Mouse (Mus musculus) intestine, embryonic 16.5 days (tissue): ENCODE results near the gene Shisa8. TPM values are rescaled to one million over a fixed set of nuclear protein-coding genes. Genes with fewer than 3 reads are reported as not detected.

Experiments
- ATAC-seq: fragments of 200-750 bp; cut with Nextera tagmentation; 2 replicates; pipeline ENCODE4 v1.8.0; 2017; ENCODE audit warnings: moderate TSS enrichment, moderate library complexity
- H3K27ac ChIP-seq: fragments of 300-500 bp; sonication (generic); 2 replicates; pipeline ENCODE4 v1.5.1; 2014; ENCODE audit warnings: mild to moderate bottlenecking, low read length
- H3K27me3 ChIP-seq: fragments of 300-500 bp; sonication (generic); replicated peaks from 2 replicates; pipeline ENCODE4 v1.6.1; 2014; ENCODE audit warnings: low read length, control low read depth, mixed read lengths; ENCODE audit not compliant: control insufficient read depth, insufficient read depth
- H3K36me3 ChIP-seq: fragments of 300-500 bp; sonication (generic); 2 replicates; pipeline ENCODE4 v1.6.1; 2014; ENCODE audit warnings: low read length, control low read depth; ENCODE audit not compliant: control insufficient read depth, insufficient read depth
- H3K4me1 ChIP-seq: fragments of 300-500 bp; sonication (generic); 2 replicates; pipeline ENCODE4 v1.6.1; 2014; ENCODE audit warnings: low read length, control low read depth, mixed read lengths; ENCODE audit not compliant: control insufficient read depth, insufficient read depth
- H3K4me2 ChIP-seq: fragments of 300-500 bp; sonication (generic); 2 replicates; pipeline ENCODE4 v1.6.1; 2014; ENCODE audit warnings: low read depth, low read length, control low read depth
- H3K4me3 ChIP-seq: fragments of 300-500 bp; sonication (generic); 2 replicates; pipeline ENCODE4 v1.5.1; 2014; ENCODE audit warnings: mild to moderate bottlenecking, low read length
- H3K9ac ChIP-seq: fragments of 300-500 bp; sonication (generic); 2 replicates; pipeline ENCODE4 v1.6.1; 2014; ENCODE audit warnings: low read depth, low read length
- H3K9me3 ChIP-seq: fragments of 300-500 bp; sonication (generic); 2 replicates; pipeline ENCODE4 v1.6.1; 2016; ENCODE audit warnings: low read length, control low read depth; ENCODE audit not compliant: control insufficient read depth
- WGBS: fragments of 180-500 bp; shearing (Covaris S2); extraction: QIAGEN DNeasy Blood & Tissue Kit; methylation state at CpG from one replicate; pipeline ENCODE4 v1.1.7; 2014; 5-methylcytosine and 5-hydroxymethylcytosine counted together
- polyA plus RNA-seq: library from polyadenylated mRNA; unstranded; fragments of >200 nt; fragmentation: Nextera tagmentation; extraction: Ambion mirVana; gene quantifications from 2 replicates; pipeline ENCODE4 v1.2.1, GENCODE M21; 2015

Shisa8 gene
- polyA plus RNA-seq, 1 experiment from 2014 or later, result 0.09 TPM

DNA sequence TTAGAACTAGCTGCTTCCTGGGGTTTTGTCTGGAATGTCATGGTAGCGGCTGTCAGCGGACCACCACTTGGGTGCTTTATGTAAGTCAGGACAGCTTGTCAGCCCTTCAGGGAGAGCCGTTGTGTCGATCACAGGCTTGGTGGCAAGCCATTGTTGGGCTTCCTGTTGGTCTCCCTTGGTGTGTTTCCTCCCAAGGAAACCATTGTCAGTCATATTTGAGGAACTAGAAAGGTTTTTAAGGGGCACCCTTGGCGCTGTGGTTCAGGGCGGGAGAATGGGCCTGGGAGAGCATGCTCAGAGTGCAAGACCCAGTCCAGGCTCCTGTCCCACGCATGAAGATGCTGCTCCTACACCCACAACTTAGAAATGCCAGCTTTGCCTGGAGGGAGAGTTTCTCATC, 14.3 kb downstream of the Shisa8 start:
- ATAC-seq, result no peak
- Histone ChIP-seq H3K9ac (no peak overlapping the region), H3K4me3 (no peak overlapping the region), H3K4me1 (no peaks in the 10 kb centered on the region), H3K27ac (no peak overlapping the region), H3K9me3 (no peaks in the 10 kb centered on the region), H3K36me3 (peaks cover 67% of the 10 kb centered on the region), H3K4me2 (no peak overlapping the region), H3K27me3 (no peaks in the 10 kb centered on the region)
- 90% methylated on average over 7 of the region's 7 CpGs for WGBS

DNA sequence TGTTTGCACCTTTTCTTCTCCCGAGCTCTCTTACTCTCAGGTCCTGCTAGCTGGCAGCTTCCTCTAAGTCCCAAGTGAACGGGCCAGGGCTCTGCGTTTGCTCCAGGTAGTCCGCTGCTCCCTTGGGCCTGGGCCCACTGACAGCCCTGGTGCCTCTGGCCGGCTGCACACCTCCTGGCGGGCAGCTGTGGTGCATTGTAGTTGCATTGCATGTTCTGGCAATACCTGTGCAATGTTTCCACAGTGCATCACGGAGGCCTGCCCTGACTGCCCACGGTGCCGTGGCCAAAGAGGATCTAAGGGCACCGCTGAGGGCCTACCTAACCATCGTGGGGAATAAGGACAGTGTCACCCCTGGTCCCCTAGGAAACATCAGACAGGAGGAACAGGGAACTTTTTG, 14.7 kb downstream of the Shisa8 start:
- Histone ChIP-seq H3K27me3 (no peaks in the 10 kb centered on the region), H3K4me3 (no peak overlapping the region), H3K9me3 (no peaks in the 10 kb centered on the region), H3K36me3 (peaks cover 64% of the 10 kb centered on the region), H3K9ac (no peak overlapping the region), H3K4me2 (no peak overlapping the region), H3K4me1 (no peaks in the 10 kb centered on the region), H3K27ac (no peak overlapping the region)
- WGBS, result 92% methylated on average over 11 of the region's 11 CpGs
- no peak for ATAC-seq

DNA sequence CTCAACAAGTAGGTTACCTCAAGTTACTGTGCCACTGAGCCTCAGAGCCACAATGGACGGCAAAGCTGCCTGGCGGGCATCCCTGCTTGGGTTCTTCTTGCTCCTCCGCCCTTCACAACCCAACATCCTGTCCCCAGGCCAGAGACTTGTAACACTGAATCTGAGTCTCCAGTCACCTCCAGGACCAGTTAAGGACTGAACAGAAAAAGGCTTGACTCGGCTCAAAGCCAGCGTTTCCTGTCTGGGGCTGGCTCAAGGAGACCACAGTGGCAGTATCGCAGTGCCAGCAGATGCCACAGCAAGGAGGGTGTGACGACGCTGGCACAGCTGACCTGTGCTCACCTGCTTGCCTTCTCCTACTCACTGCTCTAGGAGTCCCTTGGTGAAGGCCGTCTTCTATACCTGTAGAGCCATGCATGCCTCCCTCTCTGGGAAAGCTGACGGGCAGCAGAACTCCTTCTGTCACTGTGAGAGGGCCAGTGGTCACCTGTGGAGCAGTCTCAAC, 15.3 kb downstream of the Shisa8 start:
- ATAC-seq, result no peak
- WGBS, result 90% methylated on average over 10 of the region's 10 CpGs

DNA sequence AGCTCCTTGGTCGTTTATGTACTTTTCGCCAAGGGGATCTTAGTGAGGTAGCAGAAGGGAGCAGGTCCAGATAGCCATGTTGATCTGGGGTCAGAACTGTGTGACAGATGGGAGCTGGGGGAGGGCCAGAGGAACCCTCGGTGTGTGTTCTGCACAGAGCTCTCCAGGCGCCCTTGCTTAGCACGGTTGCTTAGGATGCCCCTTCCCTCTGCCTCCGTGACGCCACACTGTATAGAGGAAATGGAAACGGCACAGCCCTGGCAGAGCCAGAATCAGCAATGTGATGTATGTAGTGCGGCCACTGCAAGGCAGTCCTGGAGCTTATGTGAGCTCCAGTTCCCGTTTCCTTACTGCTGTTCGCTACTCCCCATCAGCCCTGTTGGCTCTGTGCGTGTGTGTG, 16.3 kb downstream of the Shisa8 start:
- Histone ChIP-seq H3K9ac (no peak overlapping the region), H3K27me3 (no peaks in the 10 kb centered on the region), H3K4me1 (no peaks in the 10 kb centered on the region), H3K9me3 (no peaks in the 10 kb centered on the region), H3K4me3 (no peak overlapping the region), H3K27ac (no peak overlapping the region), H3K36me3 (peaks cover 69% of the 10 kb centered on the region), H3K4me2 (no peak overlapping the region)
- no peak for ATAC-seq
- WGBS, result 85% methylated on average over 12 of the region's 12 CpGs

More for the DNA sequence above, 15.3 kb downstream of the Shisa8 start:
- Histone ChIP-seq H3K9me3 (no peaks in the 10 kb centered on the region), H3K4me2 (no peak overlapping the region), H3K27me3 (no peaks in the 10 kb centered on the region), H3K36me3 (peaks cover 66% of the 10 kb centered on the region), H3K4me1 (no peaks in the 10 kb centered on the region), H3K4me3 (no peak overlapping the region), H3K27ac (no peak overlapping the region), H3K9ac (no peak overlapping the region)

DNA sequence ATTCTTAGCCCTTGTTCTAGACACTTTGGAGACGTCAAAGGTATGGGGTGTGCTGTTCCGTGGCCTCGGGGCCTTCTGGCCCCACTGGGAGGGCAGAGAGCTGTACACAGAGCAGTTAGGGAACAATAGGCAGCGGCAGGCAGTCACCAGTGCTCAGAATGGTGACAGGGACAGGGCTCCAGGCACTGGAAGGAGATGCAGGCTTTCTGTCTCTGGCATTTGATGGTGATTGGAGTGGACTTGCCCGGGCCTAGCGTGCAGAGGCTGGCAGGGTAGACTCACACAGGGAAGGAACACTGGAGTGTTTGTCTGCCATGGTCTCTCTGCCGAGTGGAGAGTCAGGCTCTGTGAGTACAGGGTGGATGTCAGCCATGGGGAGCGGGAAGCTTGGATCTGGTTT, 20.0 kb downstream of the Shisa8 start:
- no peak overlapping the region for H3K4me3 ChIP-seq
- H3K27me3 ChIP-seq, result no peaks in the 10 kb centered on the region
- H3K4me2 ChIP-seq, result no peak overlapping the region

DNA sequence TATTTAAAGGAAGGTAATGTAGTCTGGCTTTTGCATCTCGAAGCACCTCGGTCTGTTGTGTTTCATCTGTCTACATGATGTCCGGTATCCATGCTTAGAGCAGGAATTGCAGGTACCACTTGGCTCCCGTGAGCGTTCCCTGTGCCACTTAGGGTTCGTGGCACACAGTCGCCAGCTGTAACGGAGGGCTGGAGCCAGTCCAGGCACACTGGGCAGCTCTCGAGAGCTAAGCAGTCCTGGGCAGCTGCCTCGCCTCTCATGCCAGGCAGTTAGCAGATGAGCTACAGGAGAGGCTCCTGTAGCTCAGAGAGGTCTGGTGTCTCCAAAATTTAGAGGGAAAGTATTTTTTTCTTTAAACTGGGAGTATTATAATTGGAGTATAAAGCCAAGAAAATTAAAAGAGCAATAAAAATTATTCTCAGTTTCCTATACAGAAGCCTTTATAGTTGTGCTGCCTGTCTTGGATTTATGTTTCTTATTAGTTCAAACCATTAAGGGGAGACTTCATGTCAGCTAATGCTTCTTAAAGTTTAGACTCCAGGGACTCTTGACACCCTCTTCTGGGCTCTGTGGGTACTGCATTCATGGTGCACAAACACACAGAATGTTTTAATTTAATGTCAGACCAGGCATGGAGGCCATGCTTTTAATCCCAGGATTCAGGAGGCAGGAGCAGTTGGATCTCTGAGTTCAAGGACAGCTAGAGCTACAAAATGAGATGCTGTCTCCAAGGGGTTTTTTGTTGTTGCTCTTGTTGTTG, 24.0 kb downstream of the Shisa8 start:
- Histone ChIP-seq H3K9me3 (no peaks in the 10 kb centered on the region), H3K36me3 (peaks cover 46% of the 10 kb centered on the region), H3K4me2 (no peak overlapping the region), H3K4me3 (no peak overlapping the region), H3K27ac (no peak overlapping the region), H3K4me1 (no peaks in the 10 kb centered on the region), H3K9ac (no peak overlapping the region), H3K27me3 (no peaks in the 10 kb centered on the region)
- WGBS, result 97% methylated on average over 10 of the region's 10 CpGs
- ATAC-seq, result no peak

More for the DNA sequence above, 20.0 kb downstream of the Shisa8 start:
- Histone ChIP-seq H3K9ac (no peak overlapping the region), H3K36me3 (peaks cover 52% of the 10 kb centered on the region), H3K4me1 (no peaks in the 10 kb centered on the region), H3K27ac (no peak overlapping the region), H3K9me3 (no peaks in the 10 kb centered on the region)
- WGBS, result 88% methylated on average over 8 of the region's 8 CpGs
- no peak for ATAC-seq

DNA sequence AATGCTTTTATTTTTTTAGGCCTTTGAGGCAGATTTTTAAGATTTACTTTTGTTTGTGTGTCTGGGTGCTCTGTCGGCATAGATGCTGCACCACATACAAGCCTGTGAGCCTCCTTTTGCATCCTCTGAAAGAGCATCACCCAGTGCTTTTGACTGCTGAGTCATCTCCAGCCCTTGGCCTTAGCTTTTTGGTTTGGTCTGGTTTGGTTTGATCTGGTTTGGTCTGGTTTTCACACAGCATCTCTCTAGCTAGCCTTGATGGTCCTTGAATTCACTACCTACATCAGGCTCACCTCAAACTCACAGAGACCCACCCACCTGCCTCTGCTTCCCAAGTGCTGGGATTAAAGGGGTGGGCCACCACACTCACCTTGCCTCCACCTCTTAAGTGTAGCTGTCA, 24.7 kb downstream of the Shisa8 start:
- no peak overlapping the region for H3K4me3 ChIP-seq
- ATAC-seq, result no peak
- H3K9ac ChIP-seq, result no peak overlapping the region
- no peak overlapping the region for H3K4me2 ChIP-seq
- WGBS, result 83% methylated on average over 1 of the region's 1 CpGs
- no peak overlapping the region for H3K27ac ChIP-seq
- no peaks in the 10 kb centered on the region for H3K4me1 ChIP-seq
- H3K9me3 ChIP-seq, result no peaks in the 10 kb centered on the region
- no peaks in the 10 kb centered on the region for H3K27me3 ChIP-seq
- peaks cover 42% of the 10 kb centered on the region for H3K36me3 ChIP-seq

DNA sequence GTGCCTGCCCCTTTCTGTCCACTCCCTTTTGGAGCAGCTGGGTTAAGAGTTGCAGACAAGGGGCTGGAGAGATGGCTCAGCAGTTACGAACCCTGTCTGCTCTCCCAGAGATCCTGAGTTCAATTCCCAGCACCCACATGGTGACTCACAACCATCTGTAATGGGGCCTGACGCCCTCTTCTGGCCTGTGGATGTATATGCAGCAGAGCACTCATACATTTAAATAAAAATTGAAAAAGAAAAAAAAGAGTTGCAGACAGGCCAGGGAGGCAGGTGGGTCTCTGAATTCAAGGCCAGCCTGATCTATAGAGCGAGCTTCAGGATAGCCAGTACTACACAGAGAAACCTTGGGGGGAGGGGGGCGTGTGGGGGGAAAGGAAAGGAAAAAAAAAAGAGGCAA, 25.2 kb downstream of the Shisa8 start:
- Histone ChIP-seq H3K36me3 (peaks cover 39% of the 10 kb centered on the region), H3K9ac (no peak overlapping the region), H3K4me3 (no peak overlapping the region), H3K4me2 (no peak overlapping the region), H3K27me3 (no peaks in the 10 kb centered on the region), H3K4me1 (no peaks in the 10 kb centered on the region), H3K9me3 (no peaks in the 10 kb centered on the region), H3K27ac (no peak overlapping the region)
- ATAC-seq, result no peak
- WGBS, result 84% methylated on average over 4 of the region's 4 CpGs

DNA sequence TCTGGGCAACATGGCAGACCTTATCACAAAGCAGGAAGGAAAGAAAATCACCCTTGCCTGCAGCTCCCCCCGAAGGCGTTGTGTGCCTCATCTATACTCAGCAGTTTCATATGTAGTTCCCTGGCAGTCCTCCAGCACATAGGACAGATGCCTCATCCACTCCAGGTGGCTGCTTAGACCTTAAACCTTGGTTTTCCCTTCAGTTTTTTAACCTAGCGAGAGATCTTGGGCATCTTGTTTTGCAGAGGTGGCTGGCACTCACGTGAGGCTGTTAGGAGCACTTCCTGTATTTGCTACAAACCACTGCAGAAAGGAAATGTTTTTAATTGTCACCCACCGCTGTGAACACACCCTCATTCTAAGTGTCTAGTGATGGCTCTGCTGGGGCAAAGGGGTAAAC, 25.7 kb downstream of the Shisa8 start:
- Histone ChIP-seq H3K4me2 (no peak overlapping the region), H3K27ac (no peak overlapping the region), H3K36me3 (peaks cover 40% of the 10 kb centered on the region), H3K4me1 (no peaks in the 10 kb centered on the region), H3K9me3 (no peaks in the 10 kb centered on the region), H3K9ac (no peak overlapping the region), H3K27me3 (no peaks in the 10 kb centered on the region), H3K4me3 (no peak overlapping the region)
- ATAC-seq, result no peak
- WGBS, result 90% methylated on average over 5 of the region's 5 CpGs

DNA sequence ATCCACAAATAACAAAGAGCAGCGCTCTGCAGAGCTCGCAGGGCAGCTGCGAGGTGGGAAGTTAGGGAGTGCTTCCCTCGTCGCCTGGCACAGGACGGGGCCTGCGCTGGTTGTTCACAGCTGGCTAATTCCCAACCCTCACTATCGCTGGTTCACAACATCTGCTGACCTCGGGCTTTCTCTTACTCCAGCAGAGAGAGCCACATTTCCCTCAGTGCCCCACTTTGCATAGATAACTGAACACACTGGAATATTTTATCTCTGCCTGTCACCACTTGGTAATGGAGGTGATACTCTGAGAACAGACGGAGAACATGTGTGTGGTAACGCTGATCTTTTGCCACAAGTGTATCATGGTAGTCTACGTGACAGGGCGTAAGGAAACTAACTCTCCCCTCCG, 26.5 kb downstream of the Shisa8 start:
- H3K27ac ChIP-seq, result no peak overlapping the region
- 78% methylated on average over 14 of the region's 14 CpGs for WGBS

More for the DNA sequence above, 26.5 kb downstream of the Shisa8 start:
- H3K4me2 ChIP-seq, result no peak overlapping the region
- H3K9ac ChIP-seq, result no peak overlapping the region
- no peak overlapping the region for H3K4me3 ChIP-seq
- peaks cover 46% of the 10 kb centered on the region for H3K36me3 ChIP-seq
- H3K9me3 ChIP-seq, result no peaks in the 10 kb centered on the region
- H3K4me1 ChIP-seq, result no peaks in the 10 kb centered on the region
- no peaks in the 10 kb centered on the region for H3K27me3 ChIP-seq
- ATAC-seq, result peak; percentile 29
